Mouse (Mus musculus): Measurements from ENCODE around the gene Pear1.
A peak's percentile ranks its signal among the peaks of the same experiment; 100 is the strongest.
"Not testable (repeated sequence)": the region's sequence is repeated elsewhere in the genome, so short reads cannot be mapped to it uniquely, and the experiment has no call there.

The Pear1 gene

GRCm38 (mm10) chr3:87824206-87824605 lies at the start of gene Pear1:
TSS of gene Pear1 (minus strand) at chr3:87824306.
- DNase-seq (ENCODE audit: inconsistent ontology term) = not testable (repeated sequence)

GRCm38 (mm10) chr3:87864111-87864510 lies 40.0 kb upstream of the Pear1 start:
- DNase-seq (ENCODE audit: inconsistent ontology term) = not testable (repeated sequence)

GRCm38 (mm10) chr3:87859813-87860212 lies 35.7 kb upstream of the Pear1 start:
- DNase-seq (ENCODE audit: inconsistent ontology term) = peak; percentile 67

GRCm38 (mm10) chr3:87857666-87858065 lies 33.6 kb upstream of the Pear1 start:
- no peak for DNase-seq (ENCODE audit: inconsistent ontology term)

- no peak for DNase-seq (ENCODE audit: inconsistent ontology term)
Measured at GRCm38 (mm10) chr3:87855936-87856335, 31.8 kb upstream of the Pear1 start.

- DNase-seq (ENCODE audit: inconsistent ontology term) = no peak
Measured at GRCm38 (mm10) chr3:87854795-87855568, 30.9 kb upstream of the Pear1 start.

- DNase-seq (ENCODE audit: inconsistent ontology term) = no peak
Measured at GRCm38 (mm10) chr3:87849117-87849516, 25.0 kb upstream of the Pear1 start.

GRCm38 (mm10) chr3:87847680-87848079 lies 23.6 kb upstream of the Pear1 start:
- no peak for DNase-seq (ENCODE audit: inconsistent ontology term)

GRCm38 (mm10) chr3:87846650-87847110 lies 22.6 kb upstream of the Pear1 start, which contains the start of gene Sh2d2a:
TSS of gene Sh2d2a (plus strand) at chr3:87846755.
- DNase-seq (ENCODE audit: inconsistent ontology term) = no peak

- no peak for DNase-seq (ENCODE audit: inconsistent ontology term)
Measured at GRCm38 (mm10) chr3:87846186-87846585, 22.1 kb upstream of the Pear1 start.

- DNase-seq (ENCODE audit: inconsistent ontology term) = no peak
Measured at GRCm38 (mm10) chr3:87844981-87845380, 20.9 kb upstream of the Pear1 start.

- DNase-seq (ENCODE audit: inconsistent ontology term) = no peak
Measured at GRCm38 (mm10) chr3:87840858-87841257, 16.8 kb upstream of the Pear1 start.

GRCm38 (mm10) chr3:87838622-87839021 lies 14.5 kb upstream of the Pear1 start:
- peak; percentile 20 for DNase-seq (ENCODE audit: inconsistent ontology term)

- DNase-seq (ENCODE audit: inconsistent ontology term) = no peak
Measured at GRCm38 (mm10) chr3:87833482-87833881, 9.4 kb upstream of the Pear1 start.

GRCm38 (mm10) chr3:87832109-87832859 lies 8.2 kb upstream of the Pear1 start:
- DNase-seq (ENCODE audit: inconsistent ontology term) = no peak

- DNase-seq (ENCODE audit: inconsistent ontology term) = no peak
Measured at GRCm38 (mm10) chr3:87829025-87829424, 4.9 kb upstream of the Pear1 start.

- DNase-seq (ENCODE audit: inconsistent ontology term) = no peak
Measured at GRCm38 (mm10) chr3:87828435-87828834, 4.3 kb upstream of the Pear1 start.

- DNase-seq (ENCODE audit: inconsistent ontology term) = no peak
Measured at GRCm38 (mm10) chr3:87818226-87818625, 5.9 kb downstream of the Pear1 start.

GRCm38 (mm10) chr3:87816646-87817093 lies 7.4 kb downstream of the Pear1 start:
- DNase-seq (ENCODE audit: inconsistent ontology term) = peak; percentile 48

- DNase-seq (ENCODE audit: inconsistent ontology term) = no peak
Measured at GRCm38 (mm10) chr3:87816166-87816565, 7.9 kb downstream of the Pear1 start.

GRCm38 (mm10) chr3:87812873-87813272 lies 11.2 kb downstream of the Pear1 start:
- peak; percentile 27 for DNase-seq (ENCODE audit: inconsistent ontology term)

- DNase-seq (ENCODE audit: inconsistent ontology term) = no peak
Measured at GRCm38 (mm10) chr3:87812413-87812812, 11.7 kb downstream of the Pear1 start.

- DNase-seq (ENCODE audit: inconsistent ontology term) = no peak
Measured at GRCm38 (mm10) chr3:87811297-87811696, 12.8 kb downstream of the Pear1 start.

All from Muller cell, postnatal 12 days (primary cell).